Mouse (Mus musculus): ENCODE data around the gene Atg4b.

DNA sequence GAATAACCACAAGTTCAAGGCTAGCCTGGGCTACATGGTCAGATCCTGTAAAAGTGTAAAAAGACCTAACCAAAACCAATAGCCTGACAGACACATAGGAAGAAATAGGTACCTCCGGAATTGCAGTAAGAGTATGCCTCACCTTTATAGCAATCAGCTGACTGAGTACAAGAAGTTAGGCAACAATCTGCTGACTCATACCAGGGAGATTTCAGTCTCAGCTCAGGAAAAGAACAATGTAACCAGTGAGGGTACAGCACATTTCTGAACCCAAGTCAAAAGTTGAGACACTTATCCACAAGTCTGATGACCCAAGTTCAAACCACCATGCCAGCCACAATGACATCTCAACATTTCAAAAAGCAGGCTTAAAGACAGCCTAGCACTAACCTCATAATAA is 2.8 kb upstream of the Atg4b start:
- TF ChIP-seq CTCF (IDR thresholded peaks at IDR 0.05; ENCODE audit: low read depth, low read length) (no peak), POLR2A (IDR thresholded peaks at IDR 0.05; ENCODE audit: borderline replicate concordance, low read depth, low read length) (no peak)
